Mouse (Mus musculus): ENCODE results near the gene Casp12. TPM values are rescaled to one million over a fixed set of nuclear protein-coding genes. Genes with fewer than 3 reads are reported as not detected.

Gene Casp12
- total RNA-seq, 2 experiments from 2014 or later = 1.0 to 1.3 TPM

GRCm38 (mm10) chr9:5417871-5418270 is 72.6 kb downstream of the Casp12 start:
- intact Hi-C loops (cut with DNase I) = no loop called here
- DNase-seq (ENCODE audit: extremely low spot score in 1 of 2, low spot score in 2 of 2) = no peak

Other genes with a start within 250 kb of the Casp12 start
- 1 to 10 TPM; 1.5 to 2.1 TPM for gene Casp1, start 46.9 kb upstream of the Casp12 start, total RNA-seq (2021)
- under 1 TPM; 0.49 to 0.79 TPM for gene Casp4, start 36.6 kb upstream of the Casp12 start, total RNA-seq (2021)

Measured in left cerebral cortex, postnatal 10 days (tissue).